Mouse (Mus musculus) heart, adult 18-20 months (tissue): Measurements from ENCODE around the gene Plp2. TPM values are rescaled to one million over a fixed set of nuclear protein-coding genes. Genes with fewer than 3 reads are reported as not detected.
A peak's percentile ranks its signal among the peaks of the same experiment; 100 is the strongest.
"Not testable (repeated sequence)": the region's sequence is repeated elsewhere in the genome, so short reads cannot be mapped to it uniquely, and the experiment has no call there.

Source experiments
- DNase-seq, 2 experiments: peaks; one replicate each; pipeline ENCODE4 v3.0.0; 2021 to 2022; ENCODE audit warnings: mixed read lengths in 1 of 2
- long read RNA-seq, 2 experiments: library from polyadenylated mRNA; stranded (forward); transcript quantifications; one replicate each; pipeline ENCODE4 v2.0.0; 2021
- total RNA-seq, 2 experiments: library from RNA; stranded (reverse); gene quantifications; 2 replicates each; pipeline ENCODE4 v1.2.3; 2021

Plp2 gene
- total RNA-seq, result 10 to 100 TPM; 41.3 to 57.6 TPM
- long read RNA-seq, experiment 1, transcript Plp2-201 (5 exons, 1,157 nt), result major isoform, 24 of 25 reads
- long read RNA-seq, experiment 1, partial matches to known transcripts, result 0 of 25 reads
- long read RNA-seq, experiment 1, other reads (novel, unspliced or antisense), result 1 of 25 reads
- long read RNA-seq, experiment 2, transcript Plp2-201 (5 exons, 1,157 nt), result major isoform, 11 of 11 reads
- long read RNA-seq, experiment 2, partial matches to known transcripts, result 0 of 11 reads
- long read RNA-seq, experiment 2, other reads (novel, unspliced or antisense), result 0 of 11 reads

DNA sequence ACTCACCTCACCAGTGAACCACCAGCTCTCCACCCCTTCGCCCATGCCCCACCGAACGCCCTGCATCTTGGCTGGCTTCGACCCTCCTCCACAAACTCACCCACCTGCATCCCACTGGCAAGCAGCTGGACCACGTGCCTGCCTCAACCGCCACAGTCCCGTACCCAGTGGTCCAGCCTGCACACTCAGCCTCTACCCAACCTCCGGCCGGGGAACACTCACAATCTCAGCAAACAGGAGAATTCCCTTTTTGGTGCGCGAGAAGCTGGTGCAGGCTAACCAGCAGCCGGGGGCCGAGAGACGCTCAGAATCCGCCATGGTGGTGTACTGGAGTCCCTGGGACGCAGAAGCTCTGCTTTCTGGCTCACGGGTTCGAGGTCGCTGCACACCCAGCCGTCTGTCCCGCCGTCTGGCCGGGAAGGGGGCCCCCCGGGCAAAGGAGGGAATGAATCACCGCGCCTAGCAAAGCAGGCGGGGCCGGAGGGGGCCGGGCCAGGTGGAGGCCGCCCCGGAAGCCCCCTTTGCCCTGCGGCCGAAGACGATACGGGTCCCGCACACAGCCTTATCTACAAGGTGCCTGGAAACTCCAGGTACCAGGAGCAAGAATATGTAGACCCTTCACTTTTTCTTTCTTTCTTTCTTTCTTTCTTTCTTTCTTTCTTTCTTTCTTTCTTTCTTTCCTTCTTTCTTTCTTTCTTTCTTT, at the start of gene Plp2:
TSS of gene Plp2 (minus strand) at position 470 of the 703 bp plus-strand sequence.
- DNase-seq, result peak; percentile 51

- not testable (repeated sequence) for DNase-seq
Observed at GRCm38 (mm10) chrX:7716058-7716457, 44.9 kb upstream of the Plp2 start.

- peak; percentile 94 to 97 for DNase-seq
Observed at GRCm38 (mm10) chrX:7714135-7714899, 43.1 kb upstream of the Plp2 start, which contains the start of gene Wdr45. Gene Wdr45 (plus strand): TSS chrX:7714333.

- not testable (repeated sequence) for DNase-seq
Observed at GRCm38 (mm10) chrX:7713764-7714134, 42.6 kb upstream of the Plp2 start.

- peak; percentile 87 to 93 for DNase-seq
Observed at GRCm38 (mm10) chrX:7696954-7697381, 25.8 kb upstream of the Plp2 start, which contains the start of gene Gpkow. Gene Gpkow (plus strand): TSS chrX:7697131.

DNA sequence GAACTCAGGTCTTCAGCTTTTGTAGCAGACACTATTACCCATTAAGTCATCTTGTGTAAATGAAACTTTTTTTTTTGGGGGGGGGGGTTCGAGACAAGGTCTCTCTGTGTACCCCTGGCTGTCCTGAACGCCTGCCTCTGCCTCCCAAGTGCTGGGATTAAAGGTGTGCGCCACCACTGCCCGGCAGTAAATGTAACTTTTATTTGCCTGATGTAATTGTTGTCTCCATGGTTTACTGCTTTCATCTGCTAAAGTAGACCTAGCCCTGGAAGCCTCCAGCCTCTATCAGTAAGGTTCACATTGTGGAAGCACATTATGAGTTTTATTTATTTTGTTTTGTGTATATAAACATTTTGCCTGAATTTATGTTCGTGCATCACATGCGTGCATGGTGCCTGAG, 25.3 kb upstream of the Plp2 start:
- DNase-seq, result no peak

- peak; percentile 37 to 53 for DNase-seq
Observed at GRCm38 (mm10) chrX:7692862-7693261, 21.7 kb upstream of the Plp2 start.

DNA sequence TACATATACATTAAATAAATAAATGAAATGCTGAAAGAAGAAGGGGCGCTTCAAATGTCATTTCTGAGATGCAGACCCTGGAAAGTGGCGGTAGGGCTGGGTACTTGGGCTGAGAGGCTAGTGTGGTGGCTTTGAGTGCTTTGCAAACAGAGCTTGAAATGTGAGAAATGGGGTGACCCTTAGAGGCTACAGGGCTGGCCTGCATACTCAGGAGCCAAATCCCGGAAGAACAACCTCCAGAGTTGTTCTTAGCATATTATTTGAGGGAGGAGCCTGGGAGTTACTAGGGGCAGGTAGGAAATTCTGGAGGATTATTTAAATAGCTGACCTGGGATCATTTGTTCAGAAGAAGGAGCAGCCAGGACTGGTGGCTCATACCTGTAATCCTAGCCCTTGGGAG, 19.3 kb upstream of the Plp2 start:
- no peak for DNase-seq

DNA sequence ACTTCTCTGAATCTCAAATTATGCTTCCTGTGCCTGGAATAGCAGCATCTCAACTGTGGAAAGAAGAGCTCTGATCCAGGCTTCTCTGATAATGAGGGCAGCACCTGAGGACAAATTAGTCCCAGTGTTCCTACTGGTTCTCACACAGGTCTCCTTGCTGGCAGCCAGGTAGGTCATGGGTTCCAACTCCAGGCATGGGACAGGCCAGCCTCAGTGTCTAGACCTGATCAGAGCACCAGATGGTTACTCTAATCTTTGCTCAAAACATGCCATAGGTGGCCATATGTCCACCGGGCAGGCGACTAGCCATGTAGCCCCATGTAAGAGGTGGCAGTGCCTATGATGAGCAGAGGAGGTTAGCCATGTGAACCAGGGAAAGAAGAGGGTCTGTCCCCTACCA, 17.1 kb upstream of the Plp2 start:
- no peak for DNase-seq

DNA sequence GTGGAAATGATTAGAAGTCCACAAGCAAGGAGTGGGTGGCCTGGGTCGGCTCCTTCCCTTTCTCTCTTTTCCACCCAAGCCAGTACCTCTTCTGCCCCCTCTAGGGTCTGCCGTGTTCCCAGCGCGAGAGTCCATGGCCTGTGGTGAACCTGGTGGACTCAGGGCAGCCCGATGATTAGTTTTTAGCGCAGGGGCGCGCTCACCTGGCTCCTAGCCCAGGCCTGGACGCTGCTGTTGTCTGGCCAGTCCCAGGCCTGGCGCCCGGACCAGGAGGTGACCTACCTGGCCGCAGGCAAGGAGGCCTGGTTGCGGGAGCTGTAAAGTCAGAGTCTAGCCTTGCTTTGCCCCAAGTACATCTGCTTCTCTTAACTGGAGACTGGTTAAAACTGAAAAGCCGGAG, 9.7 kb upstream of the Plp2 start, which contains the start of gene Magix:
TSS of gene Magix (minus strand) at position 388 of the 400 bp plus-strand sequence.
- DNase-seq, result peak in 1 of 2 experiments; percentile 58

- DNase-seq, result no peak
Observed at GRCm38 (mm10) chrX:7680057-7680412, 8.8 kb upstream of the Plp2 start.

GRCm38 (mm10) chrX:7679405-7680056, 8.3 kb upstream of the Plp2 start:
- peak; percentile 89 to 94 for DNase-seq

- DNase-seq, result no peak
Observed at GRCm38 (mm10) chrX:7678986-7679385, 7.8 kb upstream of the Plp2 start.

- DNase-seq, result no peak
Observed at GRCm38 (mm10) chrX:7675001-7675380, 3.8 kb upstream of the Plp2 start.

- DNase-seq, result no peak
Observed at GRCm38 (mm10) chrX:7674284-7675000, 3.3 kb upstream of the Plp2 start.

DNA sequence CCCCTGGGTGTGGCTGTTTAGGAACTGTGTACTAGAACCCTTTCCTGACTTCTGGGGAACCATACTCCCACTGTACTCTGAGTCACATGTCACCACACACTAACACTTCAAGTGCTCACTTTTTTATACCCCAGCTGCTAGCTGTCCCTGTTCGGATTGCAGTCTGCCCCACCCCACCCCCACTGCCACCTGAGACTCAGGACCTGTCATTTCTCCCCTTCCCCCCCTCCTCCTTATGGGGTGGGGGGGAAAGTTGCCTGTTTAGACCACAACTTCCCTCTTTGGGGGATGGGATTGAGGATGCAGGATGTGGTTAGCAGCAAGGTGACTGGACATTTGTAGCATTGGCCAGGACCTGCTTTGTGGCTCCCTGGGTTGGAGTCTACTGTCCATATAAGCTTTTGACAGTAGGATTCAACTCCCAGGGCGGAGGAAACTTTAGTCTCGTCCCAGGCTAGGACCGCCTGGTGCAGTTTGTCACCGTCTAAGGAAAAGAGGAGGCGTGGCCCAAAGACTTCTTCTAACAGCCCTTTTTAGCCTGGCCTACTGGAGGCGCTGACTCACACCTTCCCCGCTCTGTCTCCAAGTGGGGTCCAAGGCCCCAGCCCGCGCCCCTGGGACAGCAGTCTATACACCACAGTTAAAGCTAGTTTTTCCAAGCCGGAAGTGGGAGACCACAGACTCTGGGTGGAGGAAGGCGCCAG, 2.5 kb upstream of the Plp2 start:
- no peak for DNase-seq

DNA sequence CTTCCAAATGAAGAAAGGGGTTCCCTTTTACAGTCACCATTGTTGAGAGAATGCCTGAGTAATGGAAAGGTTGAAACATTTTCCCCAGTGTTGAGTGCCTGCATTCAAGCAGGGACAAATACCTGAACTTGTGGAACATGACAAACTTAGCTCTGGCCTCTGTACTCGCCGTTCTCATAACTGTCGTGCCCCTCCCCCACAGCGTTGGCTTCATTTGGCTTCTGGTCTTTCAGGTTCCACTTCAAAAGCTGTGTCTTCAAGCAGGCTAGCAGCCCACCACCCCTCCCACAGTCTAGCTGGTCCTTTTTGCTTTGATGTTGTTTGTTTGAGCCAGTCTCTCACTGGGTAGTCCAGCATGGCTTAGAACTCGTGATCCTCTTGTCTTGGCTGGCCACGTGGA, 1.5 kb upstream of the Plp2 start:
- DNase-seq, result no peak

GRCm38 (mm10) chrX:7670390-7670881, 754 bp downstream of the Plp2 start:
- peak; percentile 79 to 83 for DNase-seq

- DNase-seq, result no peak
Observed at GRCm38 (mm10) chrX:7665739-7666502, 5.3 kb downstream of the Plp2 start.

DNA sequence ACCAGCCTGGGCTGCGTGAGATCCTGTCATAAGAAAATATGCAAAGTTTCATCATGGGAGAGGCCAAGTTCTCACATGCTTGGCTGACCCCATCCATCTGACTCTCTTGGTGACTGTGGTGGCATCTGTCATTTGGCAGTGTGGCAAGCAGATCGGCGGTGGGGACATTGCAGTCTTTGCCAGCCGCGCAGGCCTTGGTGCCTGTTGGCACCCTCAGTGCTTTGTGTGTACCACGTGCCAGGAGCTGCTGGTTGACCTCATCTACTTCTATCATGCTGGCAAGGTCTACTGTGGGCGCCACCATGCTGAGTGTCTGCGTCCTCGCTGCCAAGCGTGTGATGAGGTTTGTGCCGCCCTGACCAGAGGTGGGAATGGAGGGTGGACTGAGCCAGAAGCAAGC, 6.4 kb downstream of the Plp2 start:
- peak; percentile 55 to 72 for DNase-seq
